Mouse (Mus musculus): ENCODE data around the gene Crmp1.

- no peak for TF ChIP-seq CTCF (IDR thresholded peaks at IDR 0.05; ENCODE audit: low read depth)
- no peak for TF ChIP-seq EP300 (IDR thresholded peaks at IDR 0.05; ENCODE audit: low read depth)
Measured at GRCm38 (mm10) chr5:37248870-37249269, 7.1 kb downstream of the Crmp1 start.
